Mouse (Mus musculus) thymus, adult 2 months (tissue): ENCODE measurements around the gene Map3k4.

Experiments used
- CTCF ChIP-seq: fragments of 200-500 bp; IDR thresholded peaks from 2 replicates; pipeline ENCODE4 v1.5.1; 2012; ENCODE audit warnings: mild to moderate bottlenecking, control low read depth, low read length, moderate library complexity, borderline replicate concordance; ENCODE audit not compliant: control insufficient read depth, poor library complexity, insufficient read depth; ENCODE audit errors: extremely low read depth
- POLR2A ChIP-seq: fragments of 200-500 bp; IDR thresholded peaks from 2 replicates; pipeline ENCODE4 v1.6.1; 2012; ENCODE audit warnings: mild to moderate bottlenecking, low read length, control low read depth, moderate library complexity; ENCODE audit not compliant: control insufficient read depth, poor library complexity, insufficient read depth; ENCODE audit errors: extremely low read depth

GRCm38 (mm10) chr17:12230167-12230566 lies 88.4 kb downstream of the Map3k4 start:
- TF ChIP-seq CTCF (no peak), POLR2A (no peak)
